Mouse (Mus musculus): ENCODE results near the gene Fkbp9.

Fkbp9 gene

DNA sequence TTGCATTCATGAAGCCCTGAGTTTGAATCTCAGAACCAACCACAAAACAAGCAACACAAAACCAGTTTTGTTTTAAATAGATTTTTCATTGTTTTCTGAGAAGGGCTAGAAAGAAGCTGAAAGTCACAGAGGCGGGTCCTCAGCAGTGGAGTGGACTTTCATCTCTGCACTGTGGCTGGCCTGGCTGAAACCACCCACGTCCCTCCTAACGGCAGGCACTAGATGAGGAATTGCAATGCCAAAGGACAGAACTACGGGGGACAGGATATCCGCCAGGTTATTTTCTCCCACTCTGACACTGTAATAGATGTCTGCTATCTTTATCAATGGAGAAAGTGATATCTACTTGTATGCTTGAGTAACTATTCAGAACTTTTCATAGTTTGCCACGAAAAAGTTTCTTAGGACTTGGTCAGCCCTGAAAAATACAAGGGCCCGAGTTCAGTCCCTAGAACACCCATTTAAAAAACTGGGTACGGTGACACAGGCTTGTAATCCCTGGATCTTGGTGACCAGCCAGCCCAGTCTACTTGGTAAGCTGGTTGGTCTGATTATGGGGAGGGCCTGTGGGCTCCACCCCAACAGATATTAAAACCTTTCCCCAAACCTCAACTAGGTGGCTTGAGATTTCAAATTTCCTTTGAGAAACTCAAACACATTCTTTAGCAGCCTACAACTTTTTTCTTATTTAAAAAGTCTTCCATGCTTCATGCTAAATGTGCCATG is 74.4 kb downstream of the Fkbp9 start:
- DNase-seq: peak; percentile 66 to 86

DNA sequence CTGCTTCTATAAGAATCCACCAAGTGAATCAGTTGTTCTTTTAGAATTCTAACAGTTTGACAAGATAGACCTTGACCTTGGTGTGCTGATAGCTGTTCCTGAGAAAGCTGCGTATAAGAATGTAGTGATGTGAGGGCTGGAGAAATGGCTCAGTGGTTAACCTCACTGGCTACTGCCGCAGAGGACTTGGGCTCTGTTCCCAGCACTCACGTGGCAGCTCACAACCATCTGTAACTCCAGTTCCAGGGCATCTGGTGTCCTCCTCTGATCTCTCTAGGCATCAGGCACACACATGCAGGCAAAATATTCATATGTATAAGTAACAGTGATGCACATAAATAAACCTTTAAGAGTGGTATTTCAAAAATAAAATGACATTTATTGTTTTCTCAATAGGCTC is 76.1 kb downstream of the Fkbp9 start:
- DNase-seq: no peak

DNA sequence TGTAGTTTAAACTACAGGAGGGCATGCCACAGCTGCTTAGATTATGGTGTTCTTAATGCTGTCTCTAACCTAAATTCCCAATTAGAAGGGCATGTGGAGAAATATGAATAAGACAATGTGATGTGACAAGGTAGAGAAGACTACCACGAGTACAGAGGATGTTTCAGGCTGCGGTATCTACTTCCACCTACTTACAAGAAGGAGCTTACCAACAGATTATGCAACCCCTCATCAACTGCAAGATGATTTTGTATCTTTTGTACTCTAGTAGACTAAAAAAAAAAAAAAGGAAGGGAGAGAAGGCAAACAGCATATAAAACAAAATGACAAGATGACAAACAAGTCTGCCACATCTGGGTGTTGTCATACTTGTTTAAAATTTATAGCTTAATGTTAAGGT is 76.5 kb downstream of the Fkbp9 start:
- DNase-seq: no peak

DNA sequence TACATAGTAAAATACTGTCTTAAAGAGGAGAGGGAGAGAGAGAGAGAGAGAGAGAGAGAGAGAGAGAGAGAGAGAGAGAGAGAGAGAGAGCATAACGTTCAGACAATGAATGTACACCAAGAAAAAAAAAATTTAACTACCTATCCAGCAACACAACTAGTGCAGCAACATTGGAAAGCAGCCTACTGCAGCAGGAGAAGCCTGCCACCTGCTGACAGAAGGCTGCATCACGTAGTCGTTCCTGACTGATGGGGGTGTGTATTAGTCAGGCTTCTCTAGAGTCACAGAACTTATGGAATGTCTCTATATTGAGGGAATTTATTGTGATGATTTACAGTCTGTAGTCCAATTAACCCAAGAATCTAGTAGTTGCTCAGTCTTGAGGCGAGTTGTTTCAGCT is 77.1 kb downstream of the Fkbp9 start:
- peak; percentile 71 to 80 for DNase-seq

DNA sequence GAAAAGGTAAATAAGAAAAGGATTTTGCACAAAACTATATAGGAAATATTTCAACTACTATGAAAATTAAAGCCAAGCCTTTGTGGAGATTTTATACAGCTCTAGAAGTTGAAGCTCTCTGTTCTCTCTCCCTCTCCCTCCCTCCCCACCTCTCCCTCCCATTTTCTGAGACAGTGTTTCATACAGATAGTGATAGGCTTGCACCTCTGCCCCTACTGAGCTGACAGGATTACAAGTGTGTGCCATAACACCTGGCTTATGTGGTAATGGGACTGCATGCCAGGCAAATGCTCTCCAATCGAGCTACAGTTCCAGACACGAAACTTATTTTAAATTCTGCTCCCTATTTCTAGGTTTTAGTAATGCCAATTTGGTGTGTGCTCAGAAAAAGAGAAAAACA is 79.1 kb downstream of the Fkbp9 start:
- DNase-seq: no peak

DNA sequence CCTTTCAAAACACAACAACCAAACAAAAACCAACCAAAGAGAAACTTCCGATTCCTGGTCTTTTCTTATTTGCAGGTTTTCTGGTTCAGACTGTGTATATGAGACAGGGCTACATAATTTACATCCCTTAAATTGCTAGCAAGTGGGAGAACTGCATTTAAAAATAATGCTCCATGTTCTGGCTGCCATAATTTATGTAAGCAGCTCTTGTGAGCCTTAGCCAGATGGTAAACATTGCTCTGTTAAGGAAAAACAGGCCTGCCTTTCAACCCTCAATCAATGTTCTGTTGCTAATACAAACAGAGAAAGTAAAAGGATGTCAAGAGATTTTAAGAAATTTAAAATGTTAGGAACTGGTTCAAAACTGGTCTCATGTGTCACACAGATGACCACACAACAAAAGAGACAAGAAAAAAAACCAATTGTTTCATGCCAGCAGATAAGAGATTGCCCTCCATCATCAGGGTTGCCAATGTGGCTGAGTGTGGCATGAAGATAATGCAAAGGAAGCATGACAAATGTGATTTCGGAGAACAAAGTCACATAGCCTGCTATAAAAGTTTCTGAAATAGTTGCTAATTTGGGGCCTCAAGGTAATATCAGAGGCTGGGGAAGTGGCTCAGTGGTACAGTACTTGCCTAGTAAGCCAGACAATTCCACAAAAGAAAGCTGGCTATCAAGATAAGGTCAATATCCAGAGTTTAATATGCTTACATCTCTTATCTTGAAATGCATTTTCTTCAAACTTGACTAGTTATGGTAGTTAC is 81.4 kb downstream of the Fkbp9 start:
- DNase-seq: no peak

DNA sequence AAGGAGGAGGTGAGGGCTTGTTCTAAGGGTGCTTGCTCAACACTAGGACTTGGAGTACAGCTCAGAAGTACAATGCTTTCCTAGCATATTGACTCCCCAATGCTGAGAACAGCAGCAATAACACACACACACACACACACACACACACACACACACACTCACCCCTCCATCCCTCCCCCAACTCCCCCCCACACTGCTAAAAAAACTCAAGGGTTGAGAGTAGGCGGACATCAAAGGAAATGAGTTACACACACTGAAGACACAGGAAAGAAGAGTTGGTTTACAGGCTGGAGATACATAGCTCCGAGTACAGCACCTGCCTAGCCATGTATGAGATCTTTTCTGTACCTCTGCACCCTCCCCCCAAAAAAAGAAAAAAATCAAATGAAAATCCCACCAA is 84.4 kb downstream of the Fkbp9 start:
- no peak for DNase-seq

DNA sequence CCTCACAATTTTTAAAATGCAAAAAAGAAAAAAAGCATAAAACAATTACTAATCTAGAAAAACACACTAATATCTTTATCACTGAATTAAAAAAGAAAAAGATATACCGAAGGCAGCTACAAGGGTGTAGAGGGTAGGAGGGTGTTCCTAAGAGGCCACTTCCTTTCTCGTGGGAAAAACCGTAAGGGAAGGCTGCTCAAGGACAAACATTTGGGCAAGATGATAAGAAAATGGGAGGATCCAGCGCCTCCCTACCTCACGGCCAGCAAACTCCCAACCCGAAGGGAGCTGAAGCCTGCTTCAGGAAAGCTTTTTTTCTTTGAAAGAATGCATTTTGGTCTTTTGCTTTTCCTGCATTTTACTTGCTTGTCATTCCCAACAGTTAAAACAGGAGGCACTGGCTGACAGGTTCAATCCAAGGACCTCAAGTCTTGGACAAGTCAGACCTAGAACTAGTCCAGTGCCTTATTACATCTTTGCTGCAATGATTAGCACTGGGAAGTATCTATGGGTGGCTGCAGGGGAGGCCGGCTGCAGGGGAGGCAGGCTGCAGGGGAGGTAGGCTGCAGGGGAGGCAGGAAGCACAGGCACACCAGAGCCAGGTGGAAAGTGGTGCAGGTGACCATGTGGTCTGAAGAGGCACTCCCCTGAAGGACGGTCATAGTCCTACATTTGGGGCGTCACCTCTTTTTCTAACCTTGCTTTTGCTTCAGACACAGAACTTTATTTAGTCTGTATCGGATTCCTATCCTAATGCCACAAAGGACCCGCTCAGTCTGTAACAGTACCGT is 85.9 kb downstream of the Fkbp9 start:
- peak in 1 of 2 experiments; percentile 52 for DNase-seq

DNA sequence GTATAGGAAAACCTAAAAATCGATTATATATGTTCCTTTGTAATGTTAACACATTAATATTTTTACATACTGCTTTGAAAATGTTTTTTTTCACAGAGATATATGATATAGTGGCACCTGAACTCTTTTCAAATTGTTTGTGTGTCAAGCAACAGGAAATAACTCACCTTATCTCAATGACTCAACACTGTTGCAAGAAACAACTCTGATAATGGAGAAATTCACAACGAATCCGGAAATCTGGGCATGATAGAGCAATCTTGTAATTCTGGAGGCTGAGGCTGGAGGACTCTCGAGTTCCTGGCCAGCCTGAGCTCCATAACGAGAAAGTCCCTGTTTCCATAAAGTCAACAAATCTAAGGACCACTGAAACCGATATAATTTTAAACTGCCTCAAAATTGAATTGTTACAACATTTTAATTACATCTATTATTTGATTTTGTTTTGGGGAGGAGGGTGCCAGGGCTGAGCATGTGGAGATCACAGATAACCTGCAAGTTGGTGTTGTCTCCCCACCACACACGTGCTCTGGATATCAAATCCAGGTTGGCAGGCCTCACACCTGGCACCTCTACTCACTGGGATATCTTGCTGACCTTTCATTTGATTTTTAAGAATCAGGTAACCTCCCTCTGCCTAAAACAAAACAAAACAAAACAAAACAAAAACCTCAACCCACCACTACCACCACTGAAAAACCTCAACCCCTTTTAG is 87.6 kb downstream of the Fkbp9 start:
- no peak for DNase-seq

DNA sequence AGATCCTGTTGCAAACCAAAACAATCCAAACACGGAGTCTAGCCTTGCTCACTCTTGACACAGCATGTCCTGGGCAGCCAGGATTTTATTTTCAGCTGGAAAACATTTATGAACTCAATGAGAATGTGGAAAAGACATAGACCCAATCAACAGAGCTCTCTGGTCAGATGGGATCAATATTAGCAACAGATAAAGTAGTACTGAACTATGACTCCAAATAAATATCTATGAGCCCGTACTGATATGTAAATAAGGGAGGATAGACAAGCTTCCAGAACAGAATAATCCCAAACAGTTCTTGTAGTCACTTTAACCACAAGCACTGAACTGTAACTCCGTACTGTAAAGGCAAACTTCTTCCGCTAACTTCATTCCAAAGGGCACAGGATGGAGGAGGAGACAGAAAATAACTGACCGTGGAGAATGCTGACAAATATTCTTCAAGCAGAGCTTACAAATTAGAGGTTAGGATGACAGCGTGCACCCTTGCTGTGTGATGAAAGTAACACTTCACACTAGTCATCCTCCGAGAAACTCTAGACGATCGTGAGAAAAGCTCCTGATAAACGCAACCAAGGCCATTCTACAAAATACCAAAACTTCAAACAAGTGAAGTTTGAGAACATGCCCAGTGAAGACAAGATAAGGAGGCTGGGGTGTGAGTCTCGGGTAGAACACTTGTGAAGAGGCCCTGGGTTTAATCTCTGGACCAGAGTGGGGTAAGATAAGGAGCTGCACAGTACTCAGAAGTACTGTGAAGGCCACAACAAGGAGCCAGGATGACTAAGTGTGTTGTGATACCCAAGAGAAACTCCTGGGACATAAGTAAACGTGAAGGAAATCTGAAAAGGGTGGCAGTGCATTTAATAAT is 88.6 kb downstream of the Fkbp9 start:
- DNase-seq: peak; percentile 51 to 59

DNA sequence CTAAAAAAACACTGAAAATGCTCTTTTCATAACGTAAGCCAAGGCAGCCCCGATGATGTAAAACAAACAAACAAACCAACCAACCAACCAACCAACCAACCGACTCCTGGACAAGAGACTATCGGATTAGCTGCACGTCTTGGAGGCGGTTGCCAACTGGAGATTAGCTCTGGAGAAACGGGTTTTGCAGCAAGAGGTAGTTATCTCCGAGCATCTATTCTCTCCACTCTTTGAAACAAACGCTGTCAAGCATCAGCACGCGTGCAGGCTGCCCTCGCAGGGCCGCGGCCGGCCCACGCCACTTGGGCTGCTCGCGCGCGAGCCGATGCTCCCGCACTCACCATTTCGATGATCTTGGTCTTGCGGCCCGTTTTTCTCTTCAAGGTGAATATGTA is 91.5 kb downstream of the Fkbp9 start:
- DNase-seq: peak in 1 of 2 experiments; percentile 42

DNA sequence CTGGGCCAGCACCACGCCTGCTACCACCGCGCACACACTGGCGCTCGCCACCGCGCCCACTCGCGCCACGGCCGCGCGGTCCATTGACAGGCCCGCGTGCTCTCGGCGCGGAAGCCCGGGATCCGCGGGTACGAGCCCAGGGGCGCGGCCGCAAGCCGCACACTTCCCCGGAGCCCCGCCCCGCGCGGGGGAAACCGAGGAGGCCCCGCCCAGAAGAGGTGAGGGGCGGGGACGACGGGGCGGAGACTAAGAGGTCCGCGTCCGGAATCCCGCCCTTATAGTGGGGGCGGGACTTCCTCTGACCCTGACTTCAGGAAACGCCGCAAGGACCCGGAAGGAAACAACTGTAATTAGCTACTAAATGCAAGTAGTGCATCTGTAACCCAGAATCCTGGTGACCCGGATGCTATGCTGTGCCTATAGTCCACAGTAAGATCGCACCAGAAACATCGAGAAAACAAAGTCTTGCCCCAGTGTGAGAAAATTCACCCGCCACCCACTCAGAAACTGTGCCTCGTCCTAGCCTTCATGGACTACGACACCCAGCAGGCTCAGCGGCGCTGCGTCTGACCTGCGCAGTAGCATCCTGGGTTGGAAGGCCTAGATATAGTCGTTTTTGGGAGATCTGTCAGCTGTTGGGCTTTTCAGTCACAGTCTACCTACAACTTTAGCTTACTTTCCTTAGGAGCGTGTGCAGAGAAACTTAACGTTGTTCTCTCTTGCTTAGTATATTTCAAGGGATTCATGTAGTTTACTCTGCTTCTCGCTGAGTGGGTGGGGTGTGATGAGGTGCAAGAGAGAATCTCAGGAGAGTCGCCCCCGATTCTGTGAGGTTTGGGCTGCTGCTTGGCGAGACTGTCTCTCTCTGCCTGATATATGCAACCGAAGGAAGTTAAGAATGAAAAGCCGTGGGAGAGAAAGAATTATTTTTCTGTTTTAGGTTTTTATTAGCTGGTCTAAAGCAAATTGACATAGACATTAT is 92.2 kb downstream of the Fkbp9 start, which contains the start of the genes Nt5c3 and Vmn1r4:
Nt5c3 (minus strand) TSS at position 207 of the 982 bp plus-strand sequence.
Vmn1r4 (plus strand) TSS at position 290 of the 982 bp plus-strand sequence.
- peak; percentile 95 to 96 for DNase-seq
